Mouse (Mus musculus): ENCODE results near the gene Spag7. TPM values are rescaled to one million over a fixed set of nuclear protein-coding genes. Genes with fewer than 3 reads are reported as not detected.

Gene Spag7
- total RNA-seq, 2 experiments from 2014 or later: 70.4 to 91.3 TPM

GRCm38 (mm10) chr11:70645461-70646258, 23.6 kb downstream of the Spag7 start:
- DNase-seq (ENCODE audit: low spot score in 2 of 2): no peak

- no peak for DNase-seq (ENCODE audit: low spot score in 2 of 2)
These were observed 24.6 kb downstream of the Spag7 start for GRCm38 (mm10) chr11:70644564-70645103.

GRCm38 (mm10) chr11:70643051-70643450, 26.2 kb downstream of the Spag7 start:
- DNase-seq (ENCODE audit: low spot score in 2 of 2): no peak

GRCm38 (mm10) chr11:70641241-70641640, 28.0 kb downstream of the Spag7 start:
- no peak for DNase-seq (ENCODE audit: low spot score in 2 of 2)

- DNase-seq (ENCODE audit: low spot score in 2 of 2): no peak
These were observed 29.2 kb downstream of the Spag7 start for GRCm38 (mm10) chr11:70639976-70640375.

- DNase-seq (ENCODE audit: low spot score in 2 of 2): no peak
These were observed 30.4 kb downstream of the Spag7 start, which contains the start of gene Gp1ba for GRCm38 (mm10) chr11:70638714-70639278. Gp1ba (plus strand) TSS chr11:70639122.

- DNase-seq (ENCODE audit: low spot score in 2 of 2): no peak
These were observed 30.9 kb downstream of the Spag7 start for GRCm38 (mm10) chr11:70638293-70638692.

- DNase-seq (ENCODE audit: low spot score in 2 of 2): no peak
These were observed 31.5 kb downstream of the Spag7 start for GRCm38 (mm10) chr11:70637764-70638163.

- no peak for DNase-seq (ENCODE audit: low spot score in 2 of 2)
These were observed 33.6 kb downstream of the Spag7 start for GRCm38 (mm10) chr11:70635601-70636000.

- DNase-seq (ENCODE audit: low spot score in 2 of 2): no peak
These were observed 39.1 kb downstream of the Spag7 start for GRCm38 (mm10) chr11:70630129-70630528.

- DNase-seq (ENCODE audit: low spot score in 2 of 2): no peak
These were observed 39.7 kb downstream of the Spag7 start for GRCm38 (mm10) chr11:70629557-70629956.

GRCm38 (mm10) chr11:70628431-70628830, 40.8 kb downstream of the Spag7 start:
- DNase-seq (ENCODE audit: low spot score in 2 of 2): no peak

- no peak for DNase-seq (ENCODE audit: low spot score in 2 of 2)
These were observed 42.3 kb downstream of the Spag7 start for GRCm38 (mm10) chr11:70626877-70627276.

GRCm38 (mm10) chr11:70625473-70625872, 43.7 kb downstream of the Spag7 start:
- DNase-seq (ENCODE audit: low spot score in 2 of 2): peak in 1 of 2 experiments; percentile 58

GRCm38 (mm10) chr11:70623053-70623742, 46.0 kb downstream of the Spag7 start:
- no peak for DNase-seq (ENCODE audit: low spot score in 2 of 2)

- no peak for DNase-seq (ENCODE audit: low spot score in 2 of 2)
These were observed 47.0 kb downstream of the Spag7 start for GRCm38 (mm10) chr11:70621972-70622814.

- DNase-seq (ENCODE audit: low spot score in 2 of 2): no peak
These were observed 50.1 kb downstream of the Spag7 start, which contains the start of gene Chrne for GRCm38 (mm10) chr11:70619101-70619500. Chrne (minus strand) TSS chr11:70619216.

GRCm38 (mm10) chr11:70615516-70616093, 53.6 kb downstream of the Spag7 start, which contains the start of gene 4930544D05Rik:
4930544D05Rik (plus strand) TSS chr11:70615848.
- DNase-seq (ENCODE audit: low spot score in 2 of 2): no peak

- DNase-seq (ENCODE audit: low spot score in 2 of 2): peak; percentile 52 to 56
These were observed 54.1 kb downstream of the Spag7 start for GRCm38 (mm10) chr11:70615074-70615473.
